Mouse (Mus musculus): ENCODE measurements at regions not wholly inside any gene's neighbourhood (a gene's known extent, or its start where the extent isn't known, plus 50 kb on each side); places are given as distances from the start of the nearest gene placed in this dataset.

DNA sequence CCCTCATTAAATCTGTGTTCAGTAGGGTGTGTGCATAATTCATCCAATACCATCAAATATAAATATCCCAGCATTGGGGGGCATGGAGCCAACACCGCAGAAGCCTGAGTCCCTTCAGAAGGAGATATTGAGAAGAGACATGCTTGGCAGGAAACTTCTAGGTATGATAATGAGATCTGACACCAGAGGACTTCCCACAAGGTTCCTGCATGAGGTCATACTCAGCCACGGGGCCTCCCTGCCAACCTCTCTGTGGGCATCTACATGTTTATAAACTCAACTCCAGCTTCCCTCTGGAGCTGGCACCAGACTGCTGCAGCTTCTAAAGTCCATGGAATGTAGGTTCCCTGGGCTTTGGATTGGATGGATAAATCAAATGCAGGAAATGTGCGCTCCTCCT is 587.4 kb upstream of the Kdm8 start:
- no peak for DNase-seq (ENCODE audit: low read depth, low spot score)

GRCm38 (mm10) chr7:124861397-124861796 is 583.1 kb upstream of the Kdm8 start:
- no peak for DNase-seq (ENCODE audit: low read depth, low spot score)

DNA sequence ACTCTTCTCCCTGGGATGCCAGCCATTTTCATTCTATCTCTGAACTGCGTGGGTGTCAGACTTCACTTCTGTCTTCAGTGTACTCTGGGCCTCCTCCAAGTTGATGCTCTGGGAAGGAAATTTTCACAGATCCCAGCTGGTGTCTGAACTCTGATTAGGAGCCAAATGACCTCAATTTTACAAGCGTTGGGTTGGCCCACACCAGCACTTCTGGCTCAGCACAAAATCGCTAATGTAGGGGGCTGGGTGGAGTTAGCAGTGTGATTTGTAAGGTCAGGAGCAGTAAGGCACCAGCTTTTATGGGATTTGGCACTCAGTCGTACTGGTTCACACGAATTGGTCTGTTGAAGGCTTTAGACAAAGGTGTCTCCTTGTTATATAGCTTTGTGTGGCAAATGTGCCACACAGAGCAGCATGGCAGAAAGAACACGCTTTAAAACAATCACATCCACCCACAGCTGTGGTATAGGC is 576.3 kb upstream of the Kdm8 start:
- DNase-seq (ENCODE audit: low read depth, low spot score): no peak

- DNase-seq (ENCODE audit: low read depth, low spot score): no peak
These were observed 575.9 kb upstream of the Kdm8 start for GRCm38 (mm10) chr7:124868621-124869020.

DNA sequence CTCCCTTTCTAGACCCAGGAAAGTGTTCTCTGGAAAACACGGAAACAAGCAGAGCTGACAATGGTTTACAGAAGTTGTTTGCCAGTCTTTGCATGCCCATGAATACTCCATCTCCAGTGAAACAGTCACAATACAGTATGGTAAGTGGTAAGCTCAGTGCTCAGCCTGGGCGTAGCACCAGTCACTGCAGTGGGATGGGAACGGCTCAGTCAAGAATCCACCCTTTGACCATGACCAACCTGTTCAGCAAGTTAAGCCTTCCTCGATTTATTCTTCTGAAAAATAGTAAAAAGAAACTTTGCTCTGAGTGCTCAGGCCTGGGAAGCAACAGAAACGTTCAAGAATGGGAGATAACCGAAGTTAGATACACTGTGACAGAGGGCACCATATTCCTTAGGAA is 563.7 kb upstream of the Kdm8 start:
- no peak for DNase-seq (ENCODE audit: low read depth, low spot score)

- DNase-seq (ENCODE audit: low read depth, low spot score): peak; percentile 87
These were observed 537.2 kb upstream of the Kdm8 start for GRCm38 (mm10) chr7:124907233-124907632.

DNA sequence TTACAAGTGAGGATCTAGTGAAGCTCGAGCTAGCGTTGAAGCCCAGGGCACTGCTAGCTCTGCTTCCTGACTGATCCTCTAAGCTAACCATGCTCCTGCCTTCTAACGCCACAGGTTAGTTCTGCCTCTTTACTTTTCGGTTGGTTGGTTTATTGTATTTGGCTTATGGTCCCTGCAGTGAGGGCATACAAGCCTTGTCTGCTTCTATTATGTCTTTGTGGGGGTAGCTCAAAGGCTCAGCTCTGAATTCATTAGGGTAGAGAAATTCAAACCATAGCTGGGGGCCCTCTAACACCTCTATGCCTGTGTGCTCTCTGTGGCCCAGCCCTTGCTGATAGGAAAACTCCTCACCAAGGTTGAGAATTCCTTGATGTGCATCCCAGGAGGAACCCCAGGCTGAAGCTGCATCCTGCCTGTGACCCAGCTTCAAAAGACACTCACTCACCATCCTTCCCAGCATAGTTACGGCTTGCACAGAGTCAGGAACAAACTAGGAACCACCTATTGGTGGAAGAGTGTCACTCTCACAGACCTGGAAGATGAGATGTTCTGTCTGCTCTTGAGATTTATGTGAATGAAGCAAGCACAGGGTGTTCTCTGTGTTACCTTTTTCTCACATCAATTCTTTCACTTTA is 536.7 kb upstream of the Kdm8 start:
- DNase-seq (ENCODE audit: low read depth, low spot score): no peak

DNA sequence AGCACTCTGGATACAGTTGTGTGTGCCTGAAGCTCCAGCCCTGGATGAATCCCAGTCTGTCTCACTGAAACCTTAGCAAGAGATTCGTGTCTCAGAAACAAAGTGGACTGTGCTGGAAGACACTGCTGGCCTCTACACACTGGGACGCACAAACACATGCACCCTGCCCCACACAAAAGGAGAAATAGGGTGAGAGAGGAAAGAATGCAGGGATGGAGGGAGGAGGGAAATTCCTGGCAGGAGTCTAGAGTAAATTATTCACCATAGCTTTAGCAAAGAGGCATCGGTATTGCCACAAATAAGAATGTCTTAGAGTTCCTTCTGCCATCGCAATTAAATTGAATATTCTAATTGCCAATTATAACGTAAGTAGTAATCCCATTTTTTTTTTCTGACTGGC is 530.4 kb upstream of the Kdm8 start:
- DNase-seq (ENCODE audit: low read depth, low spot score): no peak

- no peak for DNase-seq (ENCODE audit: low read depth, low spot score)
These were observed 530.0 kb upstream of the Kdm8 start for GRCm38 (mm10) chr7:124914479-124914878.

- DNase-seq (ENCODE audit: low read depth, low spot score): no peak
These were observed 529.5 kb upstream of the Kdm8 start for GRCm38 (mm10) chr7:124914972-124915371.

- DNase-seq (ENCODE audit: low read depth, low spot score): no peak
These were observed 528.8 kb upstream of the Kdm8 start for GRCm38 (mm10) chr7:124915637-124916036.

DNA sequence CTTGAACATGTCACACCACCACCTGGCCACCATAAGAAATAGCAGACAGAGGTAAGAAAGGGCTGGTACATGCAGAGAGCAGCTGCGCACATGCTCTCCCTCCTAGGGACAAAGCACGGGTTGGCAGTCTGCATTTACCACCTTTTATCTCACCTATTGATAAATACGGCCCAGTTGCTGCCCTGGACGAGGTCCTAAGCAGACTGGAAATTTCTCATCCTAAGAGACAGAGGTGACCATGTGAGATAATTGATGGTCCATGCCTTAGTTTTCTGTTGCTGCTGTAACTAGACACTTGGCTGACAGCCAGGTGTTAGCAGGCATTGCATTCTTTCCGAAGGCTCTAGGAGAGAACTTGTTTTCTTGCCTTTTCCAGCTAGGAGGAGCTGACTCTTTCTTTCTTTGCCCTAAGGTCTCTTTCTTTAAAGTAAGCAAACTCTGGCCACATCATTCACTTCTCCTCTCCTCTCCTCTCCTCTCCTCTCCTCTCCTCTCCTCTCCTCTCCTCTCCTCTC is 526.8 kb upstream of the Kdm8 start:
- DNase-seq (ENCODE audit: low read depth, low spot score): no peak

DNA sequence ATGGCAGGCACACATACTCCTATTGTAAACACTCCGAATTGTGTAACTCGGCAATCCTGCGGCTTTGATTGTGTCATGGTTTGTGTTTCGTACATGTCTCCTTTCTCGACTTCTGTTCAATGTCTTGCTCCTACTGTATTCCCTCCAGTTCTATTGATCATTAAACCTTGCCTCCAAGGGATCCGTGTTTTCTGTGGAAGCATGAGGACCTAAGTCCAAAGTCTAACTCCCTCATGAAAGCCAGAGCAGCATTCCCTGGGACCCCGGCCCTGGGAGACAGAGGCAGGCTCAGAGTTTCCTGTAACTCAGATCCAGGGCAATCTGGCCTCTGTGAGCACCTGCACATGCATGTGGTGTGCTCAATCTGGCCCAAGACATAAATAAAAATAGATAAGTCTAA is 521.7 kb upstream of the Kdm8 start:
- no peak for DNase-seq (ENCODE audit: low read depth, low spot score)

DNA sequence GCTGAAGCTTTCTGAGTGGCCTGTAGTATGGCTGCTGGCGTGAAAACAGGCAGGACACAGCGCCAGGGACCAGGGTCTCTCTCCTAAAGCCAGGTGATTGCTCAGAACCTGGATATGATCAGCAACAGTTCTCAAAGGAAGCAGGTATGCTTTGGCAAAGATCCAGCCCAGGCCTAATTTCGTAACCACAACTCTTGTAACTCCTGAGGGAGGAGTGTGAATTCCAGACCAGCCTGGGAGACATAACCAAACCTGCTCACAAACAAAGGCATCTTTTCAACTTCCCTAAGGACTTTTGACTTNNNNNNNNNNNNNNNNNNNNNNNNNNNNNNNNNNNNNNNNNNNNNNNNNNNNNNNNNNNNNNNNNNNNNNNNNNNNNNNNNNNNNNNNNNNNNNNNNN is 510.9 kb upstream of the Kdm8 start:
- no peak for DNase-seq (ENCODE audit: low read depth, low spot score)

GRCm38 (mm10) chr7:124939357-124939756 is 505.1 kb upstream of the Kdm8 start:
- DNase-seq (ENCODE audit: low read depth, low spot score): no peak

GRCm38 (mm10) chr7:124941527-124941926 is 502.9 kb upstream of the Kdm8 start:
- no peak for DNase-seq (ENCODE audit: low read depth, low spot score)

DNA sequence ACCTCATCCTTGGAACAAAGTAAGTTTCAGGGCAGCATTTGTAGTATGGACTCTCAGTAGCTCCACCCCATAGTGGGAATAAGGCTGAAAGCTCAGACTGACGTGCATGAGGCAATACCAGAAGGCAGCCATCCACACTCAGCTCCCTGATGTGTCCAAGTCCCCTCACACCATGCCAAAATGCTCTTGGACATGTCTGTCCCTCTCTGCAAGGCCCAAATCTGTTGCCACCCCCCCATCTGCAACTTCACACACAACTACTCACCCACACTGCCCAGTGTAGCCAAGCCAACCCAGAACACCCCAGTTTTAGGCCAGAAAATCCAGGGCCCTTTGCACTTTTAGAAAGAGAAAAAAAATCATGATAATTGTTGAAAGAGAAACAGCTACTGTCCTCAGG is 498.1 kb upstream of the Kdm8 start:
- DNase-seq (ENCODE audit: low read depth, low spot score): no peak

GRCm38 (mm10) chr7:124957329-124957728 is 487.1 kb upstream of the Kdm8 start:
- no peak for DNase-seq (ENCODE audit: low read depth, low spot score)

DNA sequence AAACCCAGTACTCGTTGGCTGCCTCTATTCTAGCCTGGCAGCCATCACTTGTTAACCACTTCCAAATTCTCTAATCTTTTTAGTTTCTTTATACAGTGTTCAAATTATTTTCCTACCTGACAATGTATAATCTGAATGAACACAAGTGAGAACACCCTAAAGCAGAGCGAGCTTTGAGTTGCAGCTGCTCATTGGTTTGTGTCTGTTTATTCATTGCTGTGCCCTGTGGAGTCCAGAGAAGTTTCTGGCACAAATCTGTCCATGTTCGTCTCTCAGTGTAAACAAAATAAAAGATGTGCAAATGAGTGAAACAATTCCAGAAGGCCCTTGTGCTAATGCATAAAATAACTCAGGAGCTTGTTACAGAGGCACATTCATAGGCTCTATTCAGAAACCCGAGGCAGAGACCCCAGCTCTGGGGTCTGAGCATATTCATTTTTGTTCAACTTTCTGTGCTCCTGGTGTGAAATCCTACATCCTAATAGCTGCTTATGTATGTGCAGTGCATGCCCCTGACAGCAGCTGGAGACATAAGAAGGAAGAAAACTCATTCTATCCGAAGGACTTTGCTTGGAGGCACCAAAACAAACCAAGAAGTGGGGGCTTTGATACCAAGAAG is 469.5 kb upstream of the Kdm8 start:
- DNase-seq (ENCODE audit: low read depth, low spot score): no peak

GRCm38 (mm10) chr7:124989456-124989855 is 455.0 kb upstream of the Kdm8 start:
- no peak for DNase-seq (ENCODE audit: low read depth, low spot score)

DNA sequence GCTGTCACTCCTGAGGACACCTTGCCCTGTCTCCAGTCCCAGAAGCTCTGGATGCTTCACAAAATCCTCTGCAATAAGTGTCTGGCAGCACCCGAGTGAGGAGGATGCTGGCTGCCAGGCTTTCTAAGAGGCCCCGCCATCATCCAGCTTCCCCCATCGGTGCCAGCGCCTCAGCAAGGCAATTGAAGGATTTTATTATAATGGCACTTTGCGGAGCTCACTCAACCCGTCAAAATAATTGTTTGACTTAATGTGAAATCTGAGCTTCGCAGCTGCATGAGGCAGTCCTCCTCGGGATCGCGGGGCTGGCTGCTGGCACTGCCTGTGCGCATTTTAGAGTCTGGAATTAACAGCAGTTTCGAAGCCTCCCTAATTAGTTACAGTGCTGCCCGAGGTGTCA is 453.8 kb upstream of the Kdm8 start:
- DNase-seq (ENCODE audit: low read depth, low spot score): peak; percentile 54

GRCm38 (mm10) chr7:124996538-124996937 is 447.9 kb upstream of the Kdm8 start:
- peak; percentile 11 for DNase-seq (ENCODE audit: low read depth, low spot score)

DNA sequence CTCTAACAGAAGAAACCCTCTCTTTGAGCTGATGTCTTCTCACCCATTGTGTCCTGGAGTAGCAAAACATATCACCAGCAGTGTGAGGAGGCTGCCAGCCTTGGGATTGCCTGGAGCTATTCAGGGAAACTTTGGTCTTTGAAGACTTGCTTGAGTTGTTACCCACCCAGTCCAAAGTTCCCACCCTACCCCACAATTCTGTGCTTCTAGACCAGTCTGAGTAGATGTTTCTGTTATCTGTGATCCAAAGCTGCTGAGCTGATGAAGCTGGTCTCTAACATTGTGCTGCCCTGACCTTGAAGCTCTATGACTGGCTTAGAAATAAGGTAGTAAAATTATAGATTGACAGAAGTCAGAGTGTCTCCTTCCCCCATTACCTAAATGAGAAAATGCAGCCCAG is 443.8 kb upstream of the Kdm8 start:
- DNase-seq (ENCODE audit: low read depth, low spot score): no peak
